Mouse (Mus musculus): ENCODE data around the gene Rpl37. TPM values are rescaled to one million over a fixed set of nuclear protein-coding genes. Genes with fewer than 3 reads are reported as not detected.

Gene Rpl37
- polyA plus RNA-seq, 1 experiment from 2014 or later: 243 TPM

DNA sequence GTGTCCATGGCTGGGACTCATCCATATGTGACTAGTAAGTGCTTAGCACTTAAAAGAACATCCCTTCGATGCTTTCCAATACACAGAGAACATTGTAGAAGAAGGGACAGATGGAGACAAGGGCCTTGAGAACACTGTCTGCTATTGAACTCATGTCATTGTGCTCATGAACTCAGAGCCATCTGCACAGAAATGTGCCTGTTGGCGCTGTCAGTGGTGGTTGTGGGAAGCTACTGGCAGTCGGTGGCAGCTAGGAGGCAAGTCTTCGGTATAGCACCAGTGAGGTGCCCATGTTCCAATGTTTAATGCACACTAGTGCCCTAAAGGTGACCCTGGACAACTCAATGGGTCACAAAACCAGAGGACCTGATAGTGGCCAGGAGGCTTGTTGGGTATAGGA is 14.1 kb upstream of the Rpl37 start:
- Histone ChIP-seq H3K4me3 (ENCODE audit: low read length) (no peak overlapping the region), H3K27ac (ENCODE audit: low read depth, low read length) (no peak overlapping the region), H3K9ac (ENCODE audit: low read depth, low read length) (no peak overlapping the region), H3K27me3 (replicated peaks; ENCODE audit: control insufficient read depth, insufficient read depth, low read length) (no peaks in the 10 kb centered on the region), H3K36me3 (ENCODE audit: control insufficient read depth, insufficient read depth, low read length) (no peaks in the 10 kb centered on the region), H3K4me2 (ENCODE audit: low read length) (no peak overlapping the region), H3K4me1 (ENCODE audit: control insufficient read depth, insufficient read depth, low read depth, low read length) (no peaks in the 10 kb centered on the region), H3K9me3 (ENCODE audit: control insufficient read depth, low read length) (no peaks in the 10 kb centered on the region)
- 94% methylated on average over 4 of the region's 4 CpGs for WGBS
- no peak for ATAC-seq

- Histone ChIP-seq H3K4me1 (ENCODE audit: control insufficient read depth, insufficient read depth, low read depth, low read length) (no peaks in the 10 kb centered on the region), H3K27me3 (replicated peaks; ENCODE audit: control insufficient read depth, insufficient read depth, low read length) (no peaks in the 10 kb centered on the region), H3K4me3 (ENCODE audit: low read length) (no peak overlapping the region), H3K9ac (ENCODE audit: low read depth, low read length) (no peak overlapping the region), H3K36me3 (ENCODE audit: control insufficient read depth, insufficient read depth, low read length) (no peaks in the 10 kb centered on the region), H3K4me2 (ENCODE audit: low read length) (no peak overlapping the region), H3K9me3 (ENCODE audit: control insufficient read depth, low read length) (no peaks in the 10 kb centered on the region), H3K27ac (ENCODE audit: low read depth, low read length) (no peak overlapping the region)
- no peak for ATAC-seq
- 82% methylated on average over 6 of the region's 6 CpGs for WGBS
Measured at GRCm38 (mm10) chr15:5105891-5106290, 10.6 kb upstream of the Rpl37 start.

- H3K4me1 ChIP-seq (ENCODE audit: control insufficient read depth, insufficient read depth, low read depth, low read length): no peaks in the 10 kb centered on the region
- H3K27me3 ChIP-seq (replicated peaks; ENCODE audit: control insufficient read depth, insufficient read depth, low read length): no peaks in the 10 kb centered on the region
- no peak overlapping the region for H3K4me3 ChIP-seq (ENCODE audit: low read length)
- ATAC-seq: peak; percentile 64
- no peaks in the 10 kb centered on the region for H3K36me3 ChIP-seq (ENCODE audit: control insufficient read depth, insufficient read depth, low read length)
- WGBS: 51% methylated on average over 2 of the region's 2 CpGs
- no peak overlapping the region for H3K9ac ChIP-seq (ENCODE audit: low read depth, low read length)
- H3K9me3 ChIP-seq (ENCODE audit: control insufficient read depth, low read length): no peaks in the 10 kb centered on the region
- H3K27ac ChIP-seq (ENCODE audit: low read depth, low read length): no peak overlapping the region
- H3K4me2 ChIP-seq (ENCODE audit: low read length): no peak overlapping the region
Measured at GRCm38 (mm10) chr15:5106293-5106692, 10.2 kb upstream of the Rpl37 start.

DNA sequence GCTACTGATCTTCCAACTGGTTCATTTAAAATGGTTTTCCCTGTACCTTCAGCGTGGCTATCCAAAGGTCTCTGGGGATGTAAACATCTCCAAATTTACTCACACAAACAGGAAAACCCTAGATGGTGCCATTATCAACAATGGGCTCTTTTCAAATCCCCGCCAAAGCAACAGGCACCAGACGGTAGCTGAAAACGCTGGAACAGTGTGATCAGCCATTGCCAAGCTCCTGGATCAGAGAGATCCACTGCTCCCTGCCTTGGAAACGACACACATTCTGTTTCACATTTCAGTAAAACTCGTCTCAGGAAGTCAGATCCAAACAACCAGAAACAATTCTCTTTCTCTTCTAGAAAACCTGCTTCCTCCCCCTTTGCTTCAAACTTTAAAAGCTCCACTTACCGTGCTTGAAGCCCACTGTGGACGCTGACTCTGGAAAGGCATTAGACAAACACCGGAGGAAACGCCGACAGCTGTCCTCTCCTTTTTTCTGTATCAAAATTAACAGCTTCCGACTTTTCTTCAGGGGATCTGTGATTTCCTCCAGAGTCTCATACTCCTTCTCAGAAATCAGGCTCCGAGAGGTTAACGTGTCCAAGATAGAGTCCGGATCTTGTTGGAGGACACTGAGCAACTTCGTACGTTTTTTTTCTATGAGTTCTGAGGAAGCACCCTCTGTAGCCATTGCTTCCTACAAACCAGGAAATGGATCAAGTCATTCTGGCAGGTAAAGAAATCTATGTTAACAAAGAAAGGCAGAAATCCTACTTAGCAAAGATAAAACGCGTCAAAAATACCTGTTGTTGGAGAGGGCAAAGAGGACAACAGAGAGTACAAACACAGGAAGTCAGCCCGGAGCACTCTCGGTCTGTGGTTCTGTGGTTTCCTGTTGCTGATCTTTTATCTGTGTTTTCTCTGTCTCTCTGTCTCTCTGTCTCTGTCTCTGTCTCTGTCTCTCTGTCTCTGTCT is 8.5 kb upstream of the Rpl37 start, which contains the start of gene Card6:
Card6 (minus strand) TSS at position 854 of the 969 bp plus-strand sequence.
- peak within 1 kb of the TSS; percentile 3; the same call in 1 of the 2 replicates for H3K4me2 ChIP-seq (ENCODE audit: low read length)

GRCm38 (mm10) chr15:5108655-5109040 is 7.8 kb upstream of the Rpl37 start:
- Histone ChIP-seq H3K27me3 (replicated peaks; ENCODE audit: control insufficient read depth, insufficient read depth, low read length) (no peaks in the 10 kb centered on the region), H3K36me3 (ENCODE audit: control insufficient read depth, insufficient read depth, low read length) (no peaks in the 10 kb centered on the region), H3K27ac (ENCODE audit: low read depth, low read length) (no peak overlapping the region), H3K4me3 (ENCODE audit: low read length) (no peak overlapping the region), H3K4me2 (ENCODE audit: low read length) (no peak overlapping the region), H3K9me3 (ENCODE audit: control insufficient read depth, low read length) (no peaks in the 10 kb centered on the region), H3K4me1 (ENCODE audit: control insufficient read depth, insufficient read depth, low read depth, low read length) (no peaks in the 10 kb centered on the region), H3K9ac (ENCODE audit: low read depth, low read length) (no peak overlapping the region)
- ATAC-seq: no peak
- 84% methylated on average over 3 of the region's 3 CpGs for WGBS

More for the DNA sequence above, 8.5 kb upstream of the Rpl37 start, which contains the start of gene Card6:
- H3K27ac ChIP-seq (ENCODE audit: low read depth, low read length): no peak within 1 kb of the TSS
- no peaks in the 10 kb centered on the region for H3K4me1 ChIP-seq (ENCODE audit: control insufficient read depth, insufficient read depth, low read depth, low read length)
- H3K36me3 ChIP-seq (ENCODE audit: control insufficient read depth, insufficient read depth, low read length): no peaks in the 10 kb centered on the region
- no peaks in the 10 kb centered on the region for H3K27me3 ChIP-seq (replicated peaks; ENCODE audit: control insufficient read depth, insufficient read depth, low read length)
- WGBS: 73% methylated on average over 21 of the region's 21 CpGs
- no peak within 1 kb of the TSS for H3K9ac ChIP-seq (ENCODE audit: low read depth, low read length)
- ATAC-seq: no peak
- H3K4me3 ChIP-seq (ENCODE audit: low read length): peak within 1 kb of the TSS; percentile 7; the same call in 1 of the 2 replicates
- H3K9me3 ChIP-seq (ENCODE audit: control insufficient read depth, low read length): no peaks in the 10 kb centered on the region

GRCm38 (mm10) chr15:5112651-5113050 is 3.8 kb upstream of the Rpl37 start:
- Histone ChIP-seq H3K9me3 (ENCODE audit: control insufficient read depth, low read length) (no peaks in the 10 kb centered on the region), H3K4me1 (ENCODE audit: control insufficient read depth, insufficient read depth, low read depth, low read length) (peaks cover 10% of the 10 kb centered on the region), H3K27me3 (replicated peaks; ENCODE audit: control insufficient read depth, insufficient read depth, low read length) (no peaks in the 10 kb centered on the region), H3K4me3 (ENCODE audit: low read length) (no peak overlapping the region), H3K9ac (ENCODE audit: low read depth, low read length) (no peak overlapping the region), H3K36me3 (ENCODE audit: control insufficient read depth, insufficient read depth, low read length) (no peaks in the 10 kb centered on the region), H3K27ac (ENCODE audit: low read depth, low read length) (no peak overlapping the region), H3K4me2 (ENCODE audit: low read length) (no peak overlapping the region)
- WGBS: 90% methylated on average over 3 of the region's 3 CpGs
- ATAC-seq: no peak

GRCm38 (mm10) chr15:5115173-5115572 is 1.3 kb upstream of the Rpl37 start:
- H3K4me2 ChIP-seq (ENCODE audit: low read length): peak overlapping the region; percentile 68
- WGBS: 72% methylated on average over 8 of the region's 8 CpGs
- H3K36me3 ChIP-seq (ENCODE audit: control insufficient read depth, insufficient read depth, low read length): peaks cover 16% of the 10 kb centered on the region
- no peak overlapping the region for H3K27ac ChIP-seq (ENCODE audit: low read depth, low read length)
- ATAC-seq: no peak
- H3K9me3 ChIP-seq (ENCODE audit: control insufficient read depth, low read length): no peaks in the 10 kb centered on the region
- H3K9ac ChIP-seq (ENCODE audit: low read depth, low read length): 0 out of 2 replicates have a peak overlapping the region, but pooled peaks have one; percentile 80
- H3K4me3 ChIP-seq (ENCODE audit: low read length): 0 out of 2 replicates have a peak overlapping the region, but pooled peaks have one; percentile 81
- H3K4me1 ChIP-seq (ENCODE audit: control insufficient read depth, insufficient read depth, low read depth, low read length): peaks cover 15% of the 10 kb centered on the region
- no peaks in the 10 kb centered on the region for H3K27me3 ChIP-seq (replicated peaks; ENCODE audit: control insufficient read depth, insufficient read depth, low read length)

DNA sequence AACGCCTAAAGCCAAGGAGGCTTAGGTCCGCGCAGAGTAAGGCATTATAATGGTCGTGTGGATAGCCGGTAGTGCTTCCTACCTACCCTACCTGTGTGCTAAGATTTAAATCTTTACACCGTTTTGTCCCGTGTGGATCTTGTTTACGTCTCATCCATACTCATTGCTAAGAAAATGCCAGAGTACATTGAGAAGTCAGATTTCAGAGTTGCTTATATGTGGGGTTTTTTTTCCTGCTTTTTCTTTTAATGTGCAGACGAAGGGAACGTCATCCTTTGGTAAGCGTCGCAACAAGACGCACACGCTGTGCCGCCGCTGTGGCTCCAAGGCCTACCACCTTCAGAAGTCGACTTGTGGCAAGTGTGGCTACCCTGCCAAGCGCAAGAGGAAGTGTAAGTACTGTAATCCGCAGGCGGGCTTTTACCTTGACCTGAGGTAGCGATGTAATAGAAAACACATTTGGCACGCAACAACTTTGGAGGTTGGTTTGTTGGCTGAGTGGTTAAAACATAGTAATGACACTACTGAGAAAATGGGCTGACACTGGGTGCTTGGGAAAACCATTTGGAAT is 671 bp downstream of the Rpl37 start:
- no peaks in the 10 kb centered on the region for H3K9me3 ChIP-seq (ENCODE audit: control insufficient read depth, low read length)
- H3K27me3 ChIP-seq (replicated peaks; ENCODE audit: control insufficient read depth, insufficient read depth, low read length): no peaks in the 10 kb centered on the region
- 3% methylated on average over 22 of the region's 22 CpGs for WGBS
- H3K4me3 ChIP-seq (ENCODE audit: low read length): peak overlapping the region; percentile 81
- peaks cover 29% of the 10 kb centered on the region for H3K36me3 ChIP-seq (ENCODE audit: control insufficient read depth, insufficient read depth, low read length)
- no peak for ATAC-seq
- peak overlapping the region; percentile 79 for H3K9ac ChIP-seq (ENCODE audit: low read depth, low read length)
- peak overlapping the region; percentile 84 for H3K27ac ChIP-seq (ENCODE audit: low read depth, low read length)
- peak overlapping the region; percentile 78 for H3K4me2 ChIP-seq (ENCODE audit: low read length)
- peaks cover 15% of the 10 kb centered on the region for H3K4me1 ChIP-seq (ENCODE audit: control insufficient read depth, insufficient read depth, low read depth, low read length)

DNA sequence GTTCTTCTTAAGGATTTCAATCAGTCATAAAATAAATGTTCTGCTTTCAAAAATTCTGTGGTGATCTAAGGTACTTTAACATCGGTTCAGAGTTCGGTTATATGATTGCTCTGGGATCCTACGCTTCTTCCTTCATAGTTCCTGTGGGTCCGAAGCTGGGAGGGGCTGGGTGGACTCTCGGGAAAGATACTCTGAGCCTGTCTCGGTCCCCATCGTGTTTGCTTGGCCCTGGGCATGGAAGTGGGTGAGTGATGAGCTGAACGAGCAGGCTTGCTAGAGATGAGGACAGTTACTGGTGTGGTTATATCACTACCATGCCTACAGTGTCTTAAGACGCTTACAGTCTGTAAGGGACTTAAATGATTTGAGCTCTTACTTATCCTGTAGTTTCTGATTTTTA is 2.2 kb downstream of the Rpl37 start:
- H3K27me3 ChIP-seq (replicated peaks; ENCODE audit: control insufficient read depth, insufficient read depth, low read length): no peaks in the 10 kb centered on the region
- ATAC-seq: no peak
- peaks cover 32% of the 10 kb centered on the region for H3K36me3 ChIP-seq (ENCODE audit: control insufficient read depth, insufficient read depth, low read length)
- no peaks in the 10 kb centered on the region for H3K9me3 ChIP-seq (ENCODE audit: control insufficient read depth, low read length)
- no peak overlapping the region for H3K9ac ChIP-seq (ENCODE audit: low read depth, low read length)
- 90% methylated on average over 9 of the region's 9 CpGs for WGBS
- H3K27ac ChIP-seq (ENCODE audit: low read depth, low read length): no peak overlapping the region
- no peak overlapping the region for H3K4me3 ChIP-seq (ENCODE audit: low read length)
- no peak overlapping the region for H3K4me2 ChIP-seq (ENCODE audit: low read length)
- H3K4me1 ChIP-seq (ENCODE audit: control insufficient read depth, insufficient read depth, low read depth, low read length): peaks cover 15% of the 10 kb centered on the region
